Mouse (Mus musculus): ENCODE results near the gene Ugt2b38. TPM values are rescaled to one million over a fixed set of nuclear protein-coding genes. Genes with fewer than 3 reads are reported as not detected.
"Not testable (repeated sequence)": the region's sequence is repeated elsewhere in the genome, so short reads cannot be mapped to it uniquely, and the experiment has no call there.

Gene Ugt2b38
- polyA plus RNA-seq, 1 experiment from 2014 or later, result not detected

GRCm38 (mm10) chr5:87375874-87376383 lies 48.1 kb downstream of the Ugt2b38 start:
- Histone ChIP-seq H3K27ac (replicated peaks) (no peak overlapping the region), H3K4me1 (replicated peaks) (no peaks in the 10 kb centered on the region), H3K9ac (no peak overlapping the region), H3K36me3 (replicated peaks) (no peaks in the 10 kb centered on the region), H3K4me2 (no peak overlapping the region), H3K4me3 (replicated peaks) (no peak overlapping the region), H3K9me3 (replicated peaks) (no peaks in the 10 kb centered on the region), H3K27me3 (no peaks in the 10 kb centered on the region)
- ATAC-seq (ENCODE audit: insufficient read depth), result no peak
- 56% methylated on average over 3 of the region's 3 CpGs for WGBS (ENCODE audit: insufficient replicate concordance)

DNA sequence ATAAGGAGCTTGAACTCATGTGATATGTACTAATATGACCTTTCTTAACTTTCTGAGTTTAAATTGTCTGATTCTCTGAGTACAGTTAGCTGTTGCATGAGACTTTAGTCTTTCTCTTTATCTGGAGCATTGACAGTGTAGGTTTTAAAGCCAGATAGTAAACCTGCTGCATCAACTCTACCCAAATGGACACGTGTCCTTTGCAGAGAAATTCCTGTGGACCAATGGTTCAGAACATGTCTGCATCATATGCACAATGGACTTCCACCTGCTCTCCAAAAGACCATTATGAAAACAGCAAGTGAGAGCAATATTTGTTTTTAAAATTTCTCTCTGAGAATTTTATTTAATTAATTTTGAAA lies 50.5 kb downstream of the Ugt2b38 start:
- Histone ChIP-seq H3K27me3 (no peaks in the 10 kb centered on the region), H3K27ac (replicated peaks) (no peak overlapping the region), H3K9ac (no peak overlapping the region), H3K9me3 (replicated peaks) (no peaks in the 10 kb centered on the region), H3K4me2 (no peak overlapping the region), H3K36me3 (replicated peaks) (no peaks in the 10 kb centered on the region), H3K4me3 (replicated peaks) (no peak overlapping the region), H3K4me1 (replicated peaks) (no peaks in the 10 kb centered on the region)
- 43% methylated on average over 1 of the region's 1 CpGs for WGBS (ENCODE audit: insufficient replicate concordance)
- no peak for ATAC-seq (ENCODE audit: insufficient read depth)

DNA sequence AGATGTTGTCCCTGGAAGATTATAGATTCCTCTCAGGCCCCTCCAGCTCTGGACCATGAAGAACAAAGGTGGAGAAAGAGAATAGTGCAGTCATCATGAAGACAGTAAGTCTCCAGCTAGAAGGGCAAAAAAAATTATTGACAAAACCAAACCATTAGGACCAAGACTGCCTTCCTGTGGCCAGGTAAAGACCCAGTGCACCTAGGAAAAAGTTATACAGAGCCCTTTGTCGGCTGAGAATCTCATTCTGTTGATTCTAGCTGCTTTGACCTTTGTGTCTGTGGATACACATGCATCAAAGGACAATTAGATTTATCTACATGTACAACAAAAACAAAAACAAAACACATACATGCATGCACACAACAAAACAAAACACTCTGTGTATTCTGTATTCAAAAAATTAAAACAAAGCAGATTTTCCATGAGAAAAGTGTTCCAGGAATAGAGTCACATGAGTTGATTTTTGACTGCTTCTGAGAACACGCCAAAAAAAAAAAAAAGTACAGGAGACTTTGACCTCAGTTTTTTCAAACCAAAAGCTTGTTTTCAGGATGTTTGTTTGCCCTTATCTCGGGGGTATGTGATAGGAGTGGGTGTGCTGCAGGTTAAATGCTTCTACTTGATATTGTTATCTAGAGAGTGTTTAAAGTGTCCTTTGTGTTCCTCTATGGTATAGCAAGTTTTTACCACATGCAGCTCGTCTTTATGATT lies 51.1 kb downstream of the Ugt2b38 start:
- not testable (repeated sequence) for H3K4me2 ChIP-seq; H3K27ac ChIP-seq (replicated peaks); H3K9me3 ChIP-seq (replicated peaks); H3K4me3 ChIP-seq (replicated peaks); H3K9ac ChIP-seq; ATAC-seq (ENCODE audit: insufficient read depth); H3K4me1 ChIP-seq (replicated peaks); H3K27me3 ChIP-seq; H3K36me3 ChIP-seq (replicated peaks)
- 27% methylated on average over 4 of the region's 4 CpGs for WGBS (ENCODE audit: insufficient replicate concordance)

Other genes with a start within 250 kb of the Ugt2b38 start
- not detected in 2 replicates for gene Ugt2b37, start 169.4 kb downstream of the Ugt2b38 start, polyA plus RNA-seq (2015; fragmentation: Nextera tagmentation; extraction: Ambion mirVana)
- 0.07 TPM in 1 of 2 replicates, not detected in the other for gene Ugt2a3, start 87.0 kb downstream of the Ugt2b38 start, polyA plus RNA-seq (2015; fragmentation: Nextera tagmentation; extraction: Ambion mirVana)
- not detected in 2 replicates for gene Ugt2a2, start 58.1 kb upstream of the Ugt2b38 start, polyA plus RNA-seq (2015; fragmentation: Nextera tagmentation; extraction: Ambion mirVana)
- gene Gm43638, start 62.6 kb upstream of the Ugt2b38 start, polyA plus RNA-seq (2015; fragmentation: Nextera tagmentation; extraction: Ambion mirVana), result not detected in 2 replicates
- gene Ugt2a1, start 66.7 kb upstream of the Ugt2b38 start, polyA plus RNA-seq (2015; fragmentation: Nextera tagmentation; extraction: Ambion mirVana), result not detected in 2 replicates
- 0.91 and 1.2 TPM in 2 replicates for gene Sult1b1, start 114.0 kb upstream of the Ugt2b38 start, polyA plus RNA-seq (2015; fragmentation: Nextera tagmentation; extraction: Ambion mirVana)
- gene Sult1d1, start 144.8 kb upstream of the Ugt2b38 start, polyA plus RNA-seq (2015; fragmentation: Nextera tagmentation; extraction: Ambion mirVana), result 3.4 TPM in 2 replicates
- gene Sult1e1, start 167.4 kb upstream of the Ugt2b38 start, polyA plus RNA-seq (2015; fragmentation: Nextera tagmentation; extraction: Ambion mirVana), result not detected in 2 replicates
- gene Csn1s1, start 242.0 kb upstream of the Ugt2b38 start, polyA plus RNA-seq (2015; fragmentation: Nextera tagmentation; extraction: Ambion mirVana), result not detected in 2 replicates